Mouse (Mus musculus): ENCODE measurements around the gene Zyg11a.
"Not testable (repeated sequence)": the region's sequence is repeated elsewhere in the genome, so short reads cannot be mapped to it uniquely, and the experiment has no call there.

The Zyg11a gene

DNA sequence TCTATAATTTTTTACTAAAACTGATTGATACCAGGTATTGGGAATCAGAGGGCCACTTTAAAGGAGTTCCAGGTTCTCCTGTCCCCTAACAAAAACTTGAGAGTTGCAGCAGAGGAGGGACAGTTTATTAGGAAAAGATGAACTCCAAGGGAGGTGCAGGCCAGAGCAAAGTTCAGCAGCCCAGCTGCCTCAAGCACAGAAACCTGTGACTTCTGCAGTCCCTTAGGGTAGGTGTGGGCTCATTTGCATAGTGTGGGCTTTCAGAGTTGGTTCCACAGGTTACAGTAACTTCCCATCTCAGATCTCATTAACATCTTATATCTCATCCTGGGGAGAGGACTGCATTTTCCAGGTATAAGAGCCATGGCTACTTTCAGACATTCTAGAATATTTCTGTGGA lies 74.1 kb downstream of the Zyg11a start:
- no peak for DNase-seq (ENCODE audit: low spot score)

DNA sequence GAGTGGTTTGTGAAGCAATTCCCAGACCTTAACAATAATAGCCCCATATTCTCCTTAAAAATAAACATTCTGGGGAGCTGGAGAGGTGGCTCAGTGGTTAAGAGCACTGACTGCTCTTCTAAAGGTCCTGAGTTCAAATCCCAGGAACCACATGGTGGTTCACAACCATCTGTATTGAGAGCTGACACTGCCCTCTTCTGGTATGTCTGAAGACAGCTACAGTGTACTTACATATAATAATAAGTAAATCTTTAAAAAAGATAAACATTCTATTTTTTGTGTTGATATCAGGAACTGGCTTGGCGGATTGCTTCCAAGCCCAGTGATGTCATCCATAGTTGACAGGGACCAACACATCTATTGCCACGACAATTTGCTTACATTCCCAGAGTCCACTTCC lies 74.7 kb downstream of the Zyg11a start:
- not testable (repeated sequence) for DNase-seq (ENCODE audit: low spot score)

- no peak for DNase-seq (ENCODE audit: low spot score)
These were observed 80.9 kb downstream of the Zyg11a start for GRCm38 (mm10) chr4:108136938-108137337.

Data from ovary, postnatal 14 days (tissue).